Mouse (Mus musculus) gastrocnemius, postnatal 25 days (tissue): Measurements from ENCODE around the gene Rimklb. TPM values are rescaled to one million over a fixed set of nuclear protein-coding genes. Genes with fewer than 3 reads are reported as not detected.
"Not testable (repeated sequence)": the region's sequence is repeated elsewhere in the genome, so short reads cannot be mapped to it uniquely, and the experiment has no call there.

Experiments used
- DNase-seq: peaks from one replicate; pipeline ENCODE4 v3.0.0; 2022
- total RNA-seq, 2 experiments: library from RNA; stranded (reverse); gene quantifications; 1 replicate in 1 of 2; 2 replicates in 1 of 2; pipeline ENCODE4 v1.2.3; 2021

Gene Rimklb
- total RNA-seq, 2 experiments from 2014 or later: 0.82 to 0.88 TPM

DNA sequence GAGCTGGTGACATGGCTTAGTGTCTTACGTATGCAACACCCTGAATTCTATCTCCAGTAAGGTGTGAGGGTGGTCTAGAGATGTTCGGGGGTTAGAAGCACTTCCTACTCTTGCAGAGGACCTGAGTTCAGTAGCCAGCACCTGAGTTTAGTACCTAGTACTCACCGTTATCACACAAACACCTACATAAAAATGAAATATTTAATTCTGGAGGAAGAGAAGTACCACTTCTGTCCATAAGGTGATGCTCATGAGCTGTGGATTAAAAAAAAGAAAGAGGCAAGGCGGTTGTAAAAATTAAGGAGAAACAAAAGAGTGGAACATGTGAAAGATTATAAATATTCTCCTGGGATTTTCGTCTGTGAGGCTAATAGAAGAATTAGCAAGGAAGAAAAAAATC, 2.1 kb downstream of the Rimklb start:
- DNase-seq: no peak

DNA sequence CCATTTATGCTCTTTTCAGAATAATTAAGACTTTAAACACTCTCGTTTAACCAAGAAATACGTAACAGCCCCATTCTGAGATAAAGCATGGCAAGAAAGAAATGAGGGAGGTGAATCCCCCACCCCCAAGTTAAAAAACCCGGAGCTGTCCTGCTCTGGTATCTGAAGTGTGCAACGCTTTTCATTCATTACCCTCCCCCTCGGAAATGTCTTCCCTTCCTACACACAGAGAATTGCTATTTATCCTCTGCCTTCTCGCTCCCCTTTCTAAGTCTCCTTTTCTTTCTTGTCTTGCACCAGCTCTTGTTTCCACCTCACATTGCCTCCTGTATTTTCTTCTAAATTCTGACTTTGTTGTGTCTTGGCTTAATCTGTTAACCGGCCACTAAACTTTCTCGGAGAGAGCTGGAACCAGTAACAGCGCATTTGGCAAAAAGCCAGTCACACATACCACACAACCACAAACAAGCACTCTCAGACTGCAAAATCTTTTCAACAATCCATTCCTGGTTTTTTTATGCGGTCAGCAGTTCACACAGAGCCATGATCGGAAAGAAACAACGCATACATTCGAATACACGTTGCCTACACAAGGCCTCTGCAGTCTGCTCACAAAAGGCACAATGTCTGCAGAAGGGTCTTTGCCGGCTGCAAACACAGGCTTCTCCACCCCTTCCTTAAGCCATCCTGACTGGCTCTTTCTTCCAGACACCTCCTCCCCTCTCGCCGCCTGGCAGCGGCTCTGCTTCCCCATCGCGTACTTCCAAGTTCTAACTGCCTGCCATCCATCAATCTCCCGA, 3.3 kb downstream of the Rimklb start:
- DNase-seq: no peak

DNA sequence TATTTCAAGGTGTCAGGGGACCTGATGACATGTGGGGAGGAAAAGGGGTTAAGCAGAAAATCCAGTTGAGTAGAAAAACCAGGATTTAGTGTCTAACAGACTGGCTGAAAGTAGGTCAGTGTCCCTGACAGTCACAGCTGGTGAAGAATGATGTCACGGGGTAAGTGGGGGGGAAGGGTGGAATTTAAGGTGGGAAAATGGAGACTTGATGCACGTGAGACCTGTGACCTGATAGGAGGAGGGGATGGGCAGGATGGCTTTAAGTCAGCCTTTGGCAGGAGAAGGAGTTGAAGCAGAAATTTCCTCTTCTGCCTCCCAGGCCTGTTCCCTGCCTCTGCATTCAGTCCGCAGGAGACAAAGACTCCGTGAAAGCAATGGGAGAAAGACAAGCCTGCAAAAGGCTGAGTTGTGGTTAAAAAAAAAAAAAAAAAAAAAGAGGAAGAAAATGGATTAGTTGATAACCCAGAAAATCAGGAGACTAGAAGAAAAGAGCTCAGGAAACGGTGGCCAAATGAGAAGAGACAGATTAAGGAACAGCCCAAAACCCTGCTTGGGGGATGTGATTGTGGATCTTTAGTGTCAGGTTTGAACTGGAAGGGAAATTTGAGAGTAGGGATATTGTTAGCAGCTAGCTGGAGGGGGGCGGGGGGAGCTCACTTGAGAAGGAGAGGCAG, 4.6 kb downstream of the Rimklb start:
- DNase-seq: no peak

DNA sequence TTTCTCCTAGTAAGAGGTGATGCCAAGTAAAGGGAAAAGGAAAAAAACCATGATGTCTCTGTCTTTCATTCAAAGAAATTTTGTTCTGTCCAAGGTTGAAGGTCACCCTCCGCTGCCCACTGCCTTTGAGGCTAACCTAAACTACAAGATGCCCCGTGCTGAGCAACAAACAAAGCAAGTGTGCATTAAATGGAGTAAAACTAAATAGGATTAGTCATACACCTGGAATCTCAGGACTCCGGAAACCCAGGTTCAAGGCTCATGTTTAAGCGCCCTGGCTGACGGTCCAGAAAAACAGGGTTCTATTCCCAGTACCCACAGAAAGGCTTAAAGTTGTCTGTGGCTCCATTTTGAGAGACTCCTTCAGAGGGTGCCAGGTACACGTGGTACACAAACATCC, 6.1 kb downstream of the Rimklb start:
- no peak for DNase-seq

DNA sequence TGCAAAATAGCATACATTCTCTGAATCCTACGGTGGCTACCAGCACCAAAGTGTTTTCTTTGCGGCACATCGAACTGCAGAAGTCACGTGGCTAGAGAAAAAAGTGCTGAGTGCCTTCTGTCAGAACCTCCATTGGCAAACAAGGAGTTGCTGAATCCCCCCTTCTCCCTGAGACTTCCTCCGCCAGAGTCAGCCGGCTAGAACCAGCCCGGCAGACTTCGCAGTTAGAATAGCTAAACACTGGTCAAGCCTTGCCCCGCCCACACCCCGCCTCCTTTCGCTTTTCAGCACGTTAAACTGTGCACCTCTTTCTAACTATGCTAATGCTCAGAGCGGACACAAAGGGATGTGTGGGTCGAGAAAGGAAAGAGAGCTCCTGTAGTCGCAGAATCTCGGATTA, 7.0 kb downstream of the Rimklb start:
- DNase-seq: peak; percentile 27

DNA sequence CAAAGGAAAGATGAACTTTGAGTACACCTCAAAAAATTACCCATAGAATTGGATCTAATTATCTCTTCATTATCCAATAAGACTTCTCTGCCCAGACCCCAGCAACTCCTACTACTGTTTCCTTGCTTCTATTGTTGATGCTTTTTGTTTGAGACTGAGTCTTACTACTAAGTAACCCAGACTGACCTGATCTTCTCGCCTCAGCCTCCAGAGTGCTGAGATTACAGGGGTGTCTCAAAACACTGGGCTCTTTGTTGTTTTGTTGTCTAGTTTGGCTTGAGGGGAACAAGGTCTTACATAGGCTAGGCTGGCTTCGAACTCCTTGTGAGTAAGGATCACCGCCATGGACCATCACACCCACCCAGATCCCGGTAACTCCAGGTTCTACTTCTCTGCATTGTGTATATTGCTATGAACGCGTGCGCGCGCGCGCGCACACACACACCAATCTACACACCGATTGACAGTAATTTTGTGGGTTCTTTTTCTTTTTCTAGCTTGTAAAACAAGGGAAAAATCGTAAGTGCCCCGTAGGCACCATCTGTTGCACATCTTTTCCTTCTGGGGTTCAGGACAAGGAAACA, 7.5 kb downstream of the Rimklb start:
- no peak for DNase-seq

DNA sequence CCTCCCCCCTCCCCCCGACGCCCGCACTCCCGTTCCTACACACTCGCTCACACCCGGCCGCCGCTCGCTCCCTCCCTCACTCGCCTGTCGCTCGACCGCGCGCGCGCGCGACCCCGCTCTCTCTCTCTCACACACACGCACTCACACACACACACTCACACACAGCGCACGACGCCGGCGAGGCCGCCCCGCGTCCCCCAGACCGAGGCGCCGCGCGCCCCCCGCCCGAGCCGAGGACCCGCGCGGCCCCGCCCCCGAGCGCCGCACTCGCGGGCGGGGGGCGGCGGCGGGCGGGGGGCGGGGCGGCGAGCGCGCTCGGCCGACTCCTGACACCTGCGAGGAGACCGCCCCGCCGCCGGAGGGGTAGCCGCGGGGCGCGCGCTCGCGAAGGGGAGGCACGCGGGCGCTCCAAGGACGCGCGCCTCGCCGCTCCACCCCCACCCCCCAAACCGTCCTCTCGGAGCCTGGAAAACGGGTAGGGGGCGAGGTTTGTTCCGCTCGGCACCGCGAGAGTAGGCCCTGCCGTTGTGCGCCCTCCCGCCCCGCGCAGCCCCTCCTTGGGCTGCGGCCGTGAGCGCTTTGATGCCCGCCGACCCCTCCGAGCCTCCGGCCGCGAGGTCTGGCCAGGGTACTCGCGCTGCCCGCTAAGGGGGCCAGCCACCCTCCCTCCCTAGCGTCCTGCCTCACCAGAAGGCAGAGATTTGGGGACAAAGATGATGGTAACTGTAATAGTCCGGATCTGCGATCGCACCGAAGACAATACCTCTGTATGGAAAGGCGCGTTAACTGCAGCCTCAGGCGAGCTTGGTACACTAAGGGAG, 12.1 kb downstream of the Rimklb start:
- DNase-seq: no peak

DNA sequence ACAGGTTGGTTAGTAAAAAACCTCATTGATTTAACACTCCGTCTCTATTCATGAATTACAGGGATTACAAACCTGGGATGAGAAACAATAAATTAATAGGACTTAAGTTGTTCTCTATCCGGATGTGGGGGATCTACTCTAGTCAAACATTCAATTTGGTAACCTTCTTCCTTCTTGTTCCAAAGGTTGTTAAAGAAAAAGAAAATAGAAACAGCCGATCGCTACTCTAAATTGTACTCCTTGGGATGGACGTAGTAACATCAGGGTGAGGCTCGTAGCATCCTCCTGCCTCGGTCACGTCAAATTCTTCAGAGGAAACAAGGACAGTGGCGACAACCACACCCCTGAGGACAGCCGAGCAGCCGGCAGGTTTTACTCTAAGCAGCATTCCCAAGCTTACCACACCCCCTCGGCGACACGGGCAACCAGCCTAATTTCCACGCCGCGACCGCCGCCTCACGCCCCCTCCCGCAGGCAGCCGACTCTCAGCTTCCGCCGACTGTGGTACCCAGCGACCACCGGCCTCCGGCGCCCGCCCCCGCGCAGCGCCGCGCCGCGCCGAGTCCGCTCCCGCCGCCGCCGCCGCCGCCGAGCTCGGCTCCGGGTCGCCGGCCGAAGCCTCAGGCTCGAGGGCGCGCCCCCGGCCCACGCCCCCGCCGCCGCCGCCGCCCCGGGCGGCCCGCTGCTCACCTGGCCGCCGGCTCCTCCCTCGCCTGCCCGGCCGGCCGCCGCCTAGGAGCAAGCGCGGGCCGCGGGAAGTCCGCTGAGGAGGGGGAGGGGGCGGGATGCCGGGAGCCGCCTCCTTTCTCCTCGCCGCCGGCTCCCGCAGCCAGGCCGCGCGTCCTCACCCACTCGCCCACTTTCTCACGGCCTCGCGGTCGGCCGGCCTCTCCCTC, 12.9 kb downstream of the Rimklb start:
- no peak for DNase-seq

DNA sequence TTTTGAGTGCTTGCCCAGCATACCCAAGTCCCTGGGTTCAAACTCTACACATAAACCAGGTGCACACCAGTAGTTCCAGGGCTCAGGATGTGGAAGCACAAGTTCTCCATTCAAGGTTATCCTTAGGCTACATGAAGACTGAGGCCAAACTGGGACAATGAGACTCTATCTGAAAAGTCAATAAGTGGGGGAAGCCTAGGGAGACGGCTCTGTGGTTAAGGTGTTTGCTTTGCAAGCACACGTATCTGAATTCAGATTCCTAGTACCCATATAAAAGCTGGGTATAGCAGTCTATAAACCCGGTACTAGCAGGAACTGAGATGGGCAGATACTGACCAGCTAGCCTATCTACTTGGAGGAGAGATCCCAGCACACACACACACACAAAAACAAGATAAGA, 20.5 kb downstream of the Rimklb start:
- no peak for DNase-seq

DNA sequence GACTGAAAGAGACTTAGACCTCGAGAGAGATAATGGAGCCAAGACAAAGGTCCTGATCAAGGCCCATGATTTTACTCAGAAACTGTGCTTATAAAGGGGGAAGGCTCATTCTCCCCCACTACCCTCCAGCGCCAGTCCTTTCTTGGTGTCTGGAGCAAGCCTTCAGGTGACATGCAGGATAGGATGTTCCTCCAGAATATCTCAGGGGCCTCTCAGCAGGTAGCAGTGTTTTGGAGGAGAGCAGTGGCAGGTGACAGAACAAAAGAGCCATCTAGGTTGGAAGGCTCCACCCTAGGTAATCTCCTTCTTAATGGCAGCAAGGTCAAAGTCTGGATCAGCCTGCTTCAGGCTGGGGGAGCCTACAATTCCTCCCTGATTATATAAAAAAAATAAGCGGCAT, 27.1 kb downstream of the Rimklb start:
- DNase-seq: not testable (repeated sequence)

DNA sequence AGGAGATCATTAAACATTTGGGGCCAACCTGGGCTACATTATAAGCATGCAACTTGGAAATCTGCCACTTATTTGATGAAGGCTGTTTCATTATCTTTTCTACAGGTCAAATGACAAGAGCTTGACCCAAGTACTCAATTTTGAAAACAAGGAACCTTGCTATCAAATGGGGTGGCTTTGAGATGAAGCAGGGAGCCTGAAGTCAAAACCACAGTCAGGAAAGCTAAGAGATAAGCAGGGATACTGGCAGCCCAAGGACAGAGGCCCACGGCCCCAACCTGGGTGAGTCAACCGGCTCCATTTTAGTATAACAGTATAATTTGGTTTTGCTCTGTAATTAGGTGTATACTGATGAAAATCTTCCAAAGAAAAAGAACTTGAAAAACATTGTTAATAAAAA, 28.3 kb downstream of the Rimklb start:
- DNase-seq: no peak

DNA sequence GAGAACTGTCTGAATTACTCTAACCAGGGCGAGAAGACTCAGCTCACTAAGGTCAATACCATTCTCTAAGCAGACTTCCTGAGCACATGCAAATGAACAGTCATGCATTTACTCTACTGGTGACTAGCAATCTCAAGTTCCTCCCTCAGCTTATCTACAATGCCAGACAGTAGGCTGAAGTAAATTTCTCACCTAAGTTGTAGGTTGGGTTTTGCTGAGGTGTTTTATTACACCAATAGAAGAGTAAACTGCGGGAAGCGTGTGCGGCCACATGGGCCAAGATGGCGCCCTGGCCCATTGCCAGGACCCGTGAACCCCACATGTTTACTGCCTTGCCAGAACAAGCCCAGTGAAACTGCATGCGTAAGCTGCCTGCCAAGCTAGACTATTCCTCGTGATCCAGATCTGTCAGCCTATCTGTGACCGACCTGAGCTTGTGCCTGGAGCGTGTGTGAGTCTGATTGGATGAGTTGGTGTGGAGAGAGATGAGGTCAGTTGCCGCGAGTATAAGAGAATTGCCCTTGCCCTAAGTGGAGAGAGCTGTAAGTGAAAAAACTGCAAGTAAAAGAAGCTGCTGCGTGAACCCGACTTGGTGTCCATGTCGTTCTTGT, 29.4 kb downstream of the Rimklb start:
- DNase-seq: no peak

DNA sequence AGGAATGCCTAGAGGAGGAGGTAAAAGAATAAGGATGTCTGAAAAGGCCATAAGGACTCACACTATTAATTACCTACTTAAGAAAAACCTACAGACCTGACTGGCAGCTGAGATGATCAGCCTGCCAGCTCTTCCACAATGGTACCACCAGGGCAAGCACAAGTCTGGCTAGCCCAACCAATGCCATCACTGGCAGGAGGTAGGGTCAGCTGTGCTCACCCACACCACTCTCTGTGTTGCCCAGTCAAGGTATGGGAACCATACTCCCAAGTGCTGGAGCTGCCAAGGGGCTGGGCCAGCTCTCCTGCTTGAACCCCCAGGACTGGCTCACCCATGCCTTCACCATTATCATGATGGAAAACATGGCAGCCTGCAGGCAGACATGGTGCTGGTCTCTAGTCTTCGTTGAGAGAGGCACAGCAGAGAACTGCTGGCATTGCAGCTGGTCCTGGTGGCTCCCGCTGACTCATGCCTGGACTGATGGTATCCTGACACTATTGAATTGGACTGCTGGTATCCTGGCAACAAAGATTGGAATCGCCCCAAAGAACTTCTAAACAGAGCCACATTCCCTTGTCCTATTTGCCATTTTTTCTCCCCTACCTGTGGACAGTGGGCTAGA, 32.4 kb downstream of the Rimklb start:
- no peak for DNase-seq

DNA sequence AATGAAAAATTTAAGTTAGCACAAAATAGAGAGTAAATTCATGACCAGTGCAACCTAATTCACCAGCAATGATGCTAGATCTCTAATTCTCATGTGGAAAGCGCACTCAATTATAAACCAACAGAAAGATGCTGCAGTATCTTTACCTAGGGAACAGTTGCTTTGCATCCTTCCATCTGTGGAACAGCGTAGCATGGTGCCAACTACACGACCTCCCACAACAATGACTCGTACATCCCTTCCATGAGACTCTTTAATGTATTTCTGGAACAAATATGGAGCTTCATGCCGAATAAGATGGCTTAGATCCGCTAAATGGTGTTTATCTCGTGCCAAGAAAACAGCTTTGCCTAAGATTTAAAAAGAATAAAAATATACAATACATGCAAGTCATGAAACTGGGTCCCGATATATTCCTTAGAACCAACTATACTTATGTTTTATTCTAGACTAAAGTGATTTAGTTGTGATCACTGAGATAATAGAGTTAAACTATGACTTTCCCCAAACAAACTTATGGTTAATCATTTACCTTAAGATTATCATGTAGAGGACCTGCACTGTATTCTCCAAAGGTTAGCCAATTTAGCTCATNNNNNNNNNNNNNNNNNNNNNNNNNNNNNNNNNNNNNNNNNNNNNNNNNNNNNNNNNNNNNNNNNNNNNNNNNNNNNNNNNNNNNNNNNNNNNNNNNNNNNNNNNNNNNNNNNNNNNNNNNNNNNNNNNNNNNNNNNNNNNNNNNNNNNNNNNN, 39.4 kb downstream of the Rimklb start:
- DNase-seq: no peak

DNA sequence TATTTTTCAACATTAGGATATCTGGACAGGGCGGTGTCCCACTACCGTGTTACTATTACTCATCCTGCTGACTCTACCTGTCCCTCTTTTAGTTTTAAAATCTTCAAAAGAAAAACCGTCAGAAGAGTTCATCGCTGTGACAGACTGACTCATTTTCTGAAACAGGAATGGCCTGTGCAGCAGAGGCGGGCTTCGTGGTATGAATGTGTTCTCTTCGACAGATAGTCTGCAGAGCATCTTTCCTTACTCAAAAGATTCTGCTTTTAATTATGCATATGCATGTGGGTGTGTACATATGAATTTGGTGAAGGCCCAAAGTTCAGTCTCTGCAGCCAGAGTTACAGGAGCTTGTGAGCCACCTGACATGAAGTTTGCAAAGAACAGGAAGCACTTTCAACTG, 50.7 kb downstream of the Rimklb start:
- no peak for DNase-seq

DNA sequence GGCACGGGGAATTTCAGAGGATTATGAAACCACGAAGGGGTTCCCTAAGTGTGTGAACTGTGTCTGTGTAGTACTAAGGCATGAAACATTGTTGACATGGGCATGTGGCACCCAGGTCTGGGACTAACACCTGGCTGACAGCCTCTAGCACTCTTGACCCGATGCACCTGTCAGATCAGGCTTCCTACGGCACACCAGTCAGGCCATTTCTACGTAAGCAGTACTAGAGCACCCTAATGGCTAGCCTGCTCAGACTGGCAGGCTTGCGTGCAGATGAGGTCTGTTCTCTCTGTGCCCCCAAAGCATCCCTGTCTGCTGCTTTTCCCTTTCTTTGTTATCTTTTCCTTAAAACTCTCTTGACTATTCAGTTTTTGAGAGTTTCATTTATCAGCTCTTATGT, 53.3 kb downstream of the Rimklb start:
- no peak for DNase-seq

DNA sequence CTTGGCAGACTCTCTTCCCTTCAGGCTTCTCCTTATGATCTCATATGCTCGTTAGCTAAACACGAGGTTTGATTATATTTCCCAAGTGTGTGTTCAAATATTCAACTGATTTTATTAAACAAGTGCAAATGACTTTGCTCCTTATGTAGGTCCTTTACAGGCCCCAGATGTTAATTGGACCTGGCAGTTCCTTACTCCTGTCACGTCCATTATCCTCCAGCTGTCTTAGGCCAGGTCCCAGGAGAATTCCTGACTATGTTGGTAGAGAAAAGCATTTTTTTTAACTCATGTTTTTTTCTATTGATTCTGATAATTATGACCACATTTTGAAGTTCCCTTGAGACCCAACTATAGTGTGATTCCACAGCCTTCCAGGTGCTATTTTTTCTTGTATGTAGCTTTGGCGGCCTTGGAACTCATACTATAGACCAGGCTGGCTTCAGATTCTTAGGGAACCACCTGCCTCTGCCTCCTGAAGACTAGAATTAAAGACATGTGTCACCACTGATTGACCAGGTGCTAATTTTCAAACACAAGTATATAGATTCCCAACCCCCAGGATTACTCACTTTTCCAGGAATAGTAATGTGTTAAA, 57.8 kb downstream of the Rimklb start:
- DNase-seq: no peak

DNA sequence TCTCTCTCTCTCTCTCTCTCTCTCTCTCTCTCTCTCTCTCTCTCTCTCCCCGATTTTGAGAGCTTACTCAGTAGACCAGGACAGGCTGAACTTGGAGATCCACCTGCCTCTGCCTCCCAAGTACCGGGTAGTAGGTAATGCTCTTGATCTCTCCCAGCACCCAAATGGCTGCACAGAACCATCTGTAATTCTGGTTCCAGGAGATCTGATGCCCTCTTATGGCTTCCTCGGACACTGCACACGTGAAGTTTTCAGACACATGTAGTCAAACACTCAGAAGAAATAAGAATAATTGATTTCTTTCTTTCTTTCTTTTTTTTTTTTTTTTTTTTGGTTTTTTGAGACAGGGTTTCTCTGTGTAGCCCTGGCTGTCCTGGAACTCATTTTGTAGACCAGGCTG, 59.3 kb downstream of the Rimklb start:
- DNase-seq: no peak

DNA sequence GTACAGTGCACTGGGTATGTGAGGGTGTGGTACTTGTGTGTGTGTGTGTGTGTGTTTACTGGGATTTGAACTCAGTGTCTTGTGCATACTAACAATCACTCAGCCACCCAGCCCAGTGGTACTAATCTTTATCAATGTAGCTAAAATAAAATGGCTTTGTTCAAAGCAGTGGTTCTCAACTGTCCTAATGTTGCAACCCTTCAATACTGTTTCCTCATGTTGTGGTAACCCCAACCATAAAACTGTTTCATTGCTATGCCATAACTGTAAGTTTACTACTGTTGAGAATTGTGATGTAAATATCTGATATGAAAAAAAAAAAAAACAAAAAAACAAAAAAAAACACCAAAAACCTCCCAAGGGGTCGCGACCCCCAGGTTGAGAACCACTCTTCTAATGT, 63.3 kb downstream of the Rimklb start:
- DNase-seq: no peak

DNA sequence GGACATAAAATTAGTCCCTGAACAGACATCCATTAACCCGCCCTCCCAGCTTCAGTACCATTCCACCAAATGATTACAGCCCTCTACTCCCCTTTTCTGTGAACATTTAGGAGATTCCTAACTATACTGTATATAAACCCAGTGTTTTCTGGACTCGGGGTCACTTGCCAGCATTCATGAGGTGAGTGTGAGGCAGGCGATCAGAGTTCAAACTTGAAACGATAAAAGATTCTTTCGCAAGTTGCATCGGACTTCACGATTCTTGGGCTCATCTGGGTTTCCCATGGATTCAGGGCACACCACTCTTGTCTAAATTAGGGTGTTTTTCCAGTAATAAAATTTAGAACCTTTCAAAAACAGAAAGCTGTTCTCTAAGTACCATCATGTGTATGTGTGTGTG, 71.1 kb downstream of the Rimklb start:
- no peak for DNase-seq
